Comparison of ENCODE assay signal across 29 mouse cellular contexts in the genomic region with DNA sequence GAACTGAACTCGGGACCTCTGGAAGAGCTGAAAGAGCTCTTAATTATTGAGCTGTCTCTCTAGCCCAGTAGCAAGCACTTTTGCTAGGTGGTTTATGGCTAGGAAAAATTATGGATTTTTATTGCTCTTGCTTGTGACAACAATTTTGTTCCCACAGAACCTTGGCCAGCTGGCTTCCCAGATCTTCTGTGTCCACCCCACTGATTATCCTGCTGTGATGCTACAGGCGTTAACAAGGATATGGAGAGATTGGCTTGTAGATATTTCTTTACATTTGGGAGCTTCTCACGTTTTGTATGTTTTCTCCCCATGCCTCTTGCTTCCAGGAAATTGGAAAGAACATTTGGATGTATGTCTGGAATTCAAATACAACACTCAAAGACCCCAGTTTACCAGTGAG.
DNase-seq lines count a peak whose midpoint lies in the region; ATAC-seq lines count a peak whose summit lies in the region.
"Had no signal": no experiment of that assay in that cellular context is flagged by ENCODE, and none has a peak within 500 bp of the region (broad histone marks: within the 10 kb centered on the region; RNA-seq: fewer than 3 reads in every experiment).

No protein-coding gene starts in this region.

- peak; percentile 25 for DNase-seq in cerebellum, adult 11 months
- DNase-seq in cerebellum, postnatal 10 days, result no peak
- DNase-seq in midbrain, embryonic 11.5 days (ENCODE audit: low spot score, missing footprints), result peak; percentile 8
- DNase-seq in cerebellum, adult 9-11 months, result peak; percentile 48
- no peak for DNase-seq in right cerebral cortex, adult 2 months (ENCODE audit: low spot score in 2 of 2)
- no peak for DNase-seq in urinary bladder, postnatal 14 days (ENCODE audit: low spot score)
- DNase-seq: adrenal gland, postnatal 10 days; adrenal gland, postnatal 36 days; B cell, adult 2 months; embryo, embryonic 11 days; gastrocnemius, postnatal 25 days; heart, adult 18-20 months; heart, postnatal 14 days; heart, postnatal 4 days; kidney, adult 2 months had no signal

- H3K4me1 ChIP-seq in midbrain, embryonic 11.5 days (ENCODE audit: control insufficient read depth, insufficient read depth, low read length), result no peaks in the 10 kb centered on the region
- no peaks in the 10 kb centered on the region for H3K4me1 ChIP-seq in midbrain, embryonic 16.5 days (ENCODE audit: control insufficient read depth, insufficient read depth, low read length)
- H3K4me1 ChIP-seq: embryonic facial prominence, embryonic 10.5 days; embryonic facial prominence, embryonic 13.5 days; forebrain, embryonic 12.5 days; heart, embryonic 10.5 days; heart, embryonic 13.5 days; hindbrain, embryonic 12.5 days; hindbrain, embryonic 15.5 days had no signal

- ATAC-seq in midbrain, embryonic 11.5 days (ENCODE audit: low FRiP score), result no peak
- ATAC-seq in midbrain, embryonic 16.5 days, result no peak
- ATAC-seq: forebrain, embryonic 15.5 days; intestine, postnatal 0 days; Patski had no signal

- H3K27ac ChIP-seq in midbrain, embryonic 11.5 days (ENCODE audit: low read depth, low read length), result no peak overlapping the region
- H3K27ac ChIP-seq in midbrain, embryonic 16.5 days (ENCODE audit: low read length), result no peak overlapping the region
- H3K27ac ChIP-seq: embryonic facial prominence, embryonic 10.5 days; embryonic facial prominence, embryonic 13.5 days; forebrain, embryonic 12.5 days; forebrain, embryonic 15.5 days; heart, embryonic 10.5 days; heart, embryonic 13.5 days; hindbrain, embryonic 12.5 days; hindbrain, embryonic 15.5 days had no signal

- H3K9ac ChIP-seq in midbrain, embryonic 11.5 days (ENCODE audit: low read length), result no peak overlapping the region
- H3K9ac ChIP-seq in midbrain, embryonic 16.5 days (ENCODE audit: low read depth, low read length), result no peak overlapping the region
- H3K9ac ChIP-seq: embryonic facial prominence, embryonic 13.5 days; forebrain, embryonic 12.5 days; forebrain, embryonic 15.5 days; heart, embryonic 13.5 days; hindbrain, embryonic 12.5 days; hindbrain, embryonic 15.5 days had no signal

- WGBS in midbrain, embryonic 11.5 days, result 75% methylated on average over 3 of the region's 3 CpGs
- 77% methylated on average over 3 of the region's 3 CpGs for WGBS in midbrain, embryonic 16.5 days

- H3K4me3 ChIP-seq in midbrain, embryonic 11.5 days (ENCODE audit: low read depth, low read length), result no peak overlapping the region
- no peak overlapping the region for H3K4me3 ChIP-seq in midbrain, embryonic 16.5 days (ENCODE audit: low read depth, low read length)
- H3K4me3 ChIP-seq: embryonic facial prominence, embryonic 10.5 days; embryonic facial prominence, embryonic 13.5 days; erythroblast, embryonic 14.5 days; forebrain, embryonic 12.5 days; forebrain, embryonic 15.5 days; heart, embryonic 10.5 days; heart, embryonic 13.5 days; hindbrain, embryonic 12.5 days; hindbrain, embryonic 15.5 days had no signal

- no peak overlapping the region for H3K4me2 ChIP-seq in midbrain, embryonic 11.5 days
- H3K4me2 ChIP-seq in midbrain, embryonic 16.5 days (ENCODE audit: low read length), result no peak overlapping the region
- H3K4me2 ChIP-seq: embryonic facial prominence, embryonic 13.5 days; forebrain, embryonic 12.5 days; forebrain, embryonic 15.5 days; heart, embryonic 13.5 days; hindbrain, embryonic 12.5 days; hindbrain, embryonic 15.5 days had no signal

- no peaks in the 10 kb centered on the region for H3K9me3 ChIP-seq in midbrain, embryonic 11.5 days (ENCODE audit: control insufficient read depth, low read length)
- no peaks in the 10 kb centered on the region for H3K9me3 ChIP-seq in midbrain, embryonic 16.5 days (replicated peaks; ENCODE audit: control insufficient read depth, low read length, poor library complexity, severe bottlenecking)
- H3K9me3 ChIP-seq: embryonic facial prominence, embryonic 10.5 days; embryonic facial prominence, embryonic 13.5 days; forebrain, embryonic 12.5 days; forebrain, embryonic 15.5 days; heart, embryonic 10.5 days; heart, embryonic 13.5 days; hindbrain, embryonic 12.5 days; hindbrain, embryonic 15.5 days had no signal

- no peaks in the 10 kb centered on the region for H3K36me3 ChIP-seq in midbrain, embryonic 11.5 days (ENCODE audit: control insufficient read depth, insufficient read depth, low read length)
- H3K36me3 ChIP-seq in midbrain, embryonic 16.5 days (ENCODE audit: control insufficient read depth, insufficient read depth, low read length), result no peaks in the 10 kb centered on the region
- H3K36me3 ChIP-seq: embryonic facial prominence, embryonic 10.5 days; embryonic facial prominence, embryonic 13.5 days; forebrain, embryonic 12.5 days; forebrain, embryonic 15.5 days; G1E; heart, embryonic 10.5 days; heart, embryonic 13.5 days; hindbrain, embryonic 12.5 days; hindbrain, embryonic 15.5 days had no signal

- no peaks in the 10 kb centered on the region for H3K27me3 ChIP-seq in midbrain, embryonic 11.5 days (ENCODE audit: control insufficient read depth, insufficient read depth, low read length)
- H3K27me3 ChIP-seq in midbrain, embryonic 16.5 days (ENCODE audit: control insufficient read depth, insufficient read depth, low read depth, low read length), result no peaks in the 10 kb centered on the region
- H3K27me3 ChIP-seq: CH12.LX; embryonic facial prominence, embryonic 13.5 days; forebrain, embryonic 12.5 days; forebrain, embryonic 15.5 days; heart, embryonic 13.5 days; hindbrain, embryonic 12.5 days; hindbrain, embryonic 15.5 days; Patski had no signal

Comparison
In these comparisons a context has a peak if more than half of its experiments do, and no peak if none do; other contexts are left out.
1. DNase-seq: peak in cerebellum, adult 11 months (single experiment), midbrain, embryonic 11.5 days (single experiment) and cerebellum, adult 9-11 months (single experiment); none in cerebellum, postnatal 10 days (0 of 2), right cerebral cortex, adult 2 months (0 of 2) and urinary bladder, postnatal 14 days (single experiment).